Mouse (Mus musculus): ENCODE measurements around the gene Prss8. TPM values are rescaled to one million over a fixed set of nuclear protein-coding genes. Genes with fewer than 3 reads are reported as not detected.
"Not testable (repeated sequence)": the region's sequence is repeated elsewhere in the genome, so short reads cannot be mapped to it uniquely, and the experiment has no call there.

Gene Prss8
- polyA plus RNA-seq, 1 experiment from 2014 or later, result 4.0 TPM

DNA sequence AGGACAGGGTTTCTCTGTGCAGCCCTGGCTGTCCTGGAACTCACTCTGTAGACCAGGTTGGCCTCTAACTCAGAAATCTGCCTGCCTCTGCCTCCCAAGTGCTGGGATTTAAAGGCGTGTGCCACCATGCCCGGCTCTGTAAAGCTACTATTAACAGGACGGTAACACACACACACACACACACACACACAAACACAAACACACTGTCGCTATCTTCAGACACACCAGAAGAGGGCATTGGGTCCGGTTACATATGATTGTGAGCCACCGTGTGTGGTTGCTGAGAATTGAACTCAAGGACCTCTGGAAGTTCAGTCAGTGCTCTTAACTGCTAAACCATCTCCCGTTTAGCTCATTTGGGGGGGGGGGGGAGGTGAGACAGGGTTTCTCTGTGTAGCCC lies 34.0 kb downstream of the Prss8 start:
- peak; percentile 18; the same call in 1 of the 2 replicates for ATAC-seq (ENCODE audit: insufficient number of reproducible peaks, low FRiP score, low TSS enrichment, low read depth)
- H3K36me3 ChIP-seq (ENCODE audit: control insufficient read depth, insufficient read depth, low read length); H3K27me3 ChIP-seq (ENCODE audit: control insufficient read depth, insufficient read depth, low read length); H3K4me1 ChIP-seq (ENCODE audit: control insufficient read depth, insufficient read depth, low read length); H3K27ac ChIP-seq (replicated peaks; ENCODE audit: low read depth, low read length); H3K9ac ChIP-seq (ENCODE audit: low read length); DNase-seq (ENCODE audit: low spot score); H3K9me3 ChIP-seq (ENCODE audit: control insufficient read depth, low read length): not testable (repeated sequence)
- peak overlapping the region; percentile 73; the same call in 1 of the 2 replicates for H3K4me2 ChIP-seq (ENCODE audit: low read depth, severe bottlenecking)
- peak overlapping the region; percentile 45; the same call in 1 of the 2 replicates for H3K4me3 ChIP-seq (ENCODE audit: low read depth, low read length)
- 65% methylated on average over 7 of the region's 7 CpGs for WGBS

DNA sequence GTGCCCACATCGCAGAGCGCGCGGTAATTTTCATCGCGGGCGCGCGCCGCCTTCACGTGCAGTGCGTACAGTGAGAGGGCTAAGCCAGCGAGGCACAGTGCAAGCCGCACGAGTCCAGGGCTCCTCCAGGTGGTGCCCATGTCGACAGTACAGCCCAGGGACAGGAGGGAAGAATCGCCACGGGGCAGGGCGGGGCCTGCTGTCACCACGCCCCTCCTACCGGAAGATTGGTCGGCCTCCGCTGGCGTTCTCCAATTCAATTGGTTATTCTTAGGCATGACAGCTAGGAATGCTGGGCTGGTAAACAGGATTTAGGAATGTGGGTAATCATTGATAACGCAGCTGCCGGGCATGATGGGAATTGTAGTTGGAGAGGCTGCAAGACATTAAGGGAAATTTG lies 34.5 kb downstream of the Prss8 start, which contains the start of the genes Gm21974 and Vkorc1:
TSS of gene Gm21974 (minus strand) at position 13 of the 400 bp plus-strand sequence.
TSS of gene Vkorc1 (minus strand) at position 176 of the 400 bp plus-strand sequence.
- H3K4me2 ChIP-seq (ENCODE audit: low read depth, severe bottlenecking), result peak within 1 kb of the TSS; percentile 73
- H3K27me3 ChIP-seq (ENCODE audit: control insufficient read depth, insufficient read depth, low read length), result no peaks in the 10 kb centered on the region
- under 1% methylated on average over 26 of the region's 26 CpGs for WGBS
- peak within 1 kb of the TSS; percentile 45 for H3K4me3 ChIP-seq (ENCODE audit: low read depth, low read length)
- H3K4me1 ChIP-seq (ENCODE audit: control insufficient read depth, insufficient read depth, low read length), result 0 out of 2 replicates have a peak, but pooled peaks cover 5% of the 10 kb centered on the region
- peaks cover 4% of the 10 kb centered on the region; the same call in 1 of the 2 replicates for H3K36me3 ChIP-seq (ENCODE audit: control insufficient read depth, insufficient read depth, low read length)
- DNase-seq (ENCODE audit: low spot score) (peak; percentile 95), ATAC-seq (ENCODE audit: insufficient number of reproducible peaks, low FRiP score, low TSS enrichment, low read depth) (peak; percentile 96)
- no peak within 1 kb of the TSS; the same call in 1 of the 2 replicates for H3K27ac ChIP-seq (replicated peaks; ENCODE audit: low read depth, low read length)
- no peaks in the 10 kb centered on the region for H3K9me3 ChIP-seq (ENCODE audit: control insufficient read depth, low read length)
- peak within 1 kb of the TSS; percentile 61 for H3K9ac ChIP-seq (ENCODE audit: low read length)

DNA sequence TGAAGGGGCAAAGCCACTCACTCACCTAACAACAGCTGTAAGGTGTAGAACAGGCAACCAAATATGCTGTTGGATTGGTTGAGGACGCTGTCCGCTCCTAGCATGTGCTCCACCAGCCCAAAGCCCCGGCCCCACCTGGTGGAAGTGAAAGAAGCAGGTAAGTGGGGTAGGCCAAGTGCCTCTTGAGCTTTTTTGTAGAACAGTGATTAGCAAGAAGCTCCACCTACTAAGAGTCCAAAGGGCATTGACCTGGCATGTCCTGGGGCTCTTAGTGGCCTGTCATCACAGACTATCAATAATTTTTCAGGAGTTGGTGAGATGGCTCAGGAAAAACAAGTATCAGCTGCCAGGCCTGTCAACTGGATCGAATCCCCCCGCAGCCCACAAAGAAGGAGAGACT lies 35.4 kb downstream of the Prss8 start:
- 0 out of 2 replicates have a peak, but pooled peaks cover 5% of the 10 kb centered on the region for H3K4me1 ChIP-seq (ENCODE audit: control insufficient read depth, insufficient read depth, low read length)
- ATAC-seq (ENCODE audit: insufficient number of reproducible peaks, low FRiP score, low TSS enrichment, low read depth), result no peak
- WGBS, result 85% methylated on average over 5 of the region's 5 CpGs
- no peak overlapping the region for H3K27ac ChIP-seq (replicated peaks; ENCODE audit: low read depth, low read length)
- H3K9ac ChIP-seq (ENCODE audit: low read length), result no peak overlapping the region; the same call in 1 of the 2 replicates
- no peak for DNase-seq (ENCODE audit: low spot score)
- peak overlapping the region; percentile 73 for H3K4me2 ChIP-seq (ENCODE audit: low read depth, severe bottlenecking)
- no peaks in the 10 kb centered on the region for H3K9me3 ChIP-seq (ENCODE audit: control insufficient read depth, low read length)
- H3K36me3 ChIP-seq (ENCODE audit: control insufficient read depth, insufficient read depth, low read length), result peaks cover 7% of the 10 kb centered on the region; the same call in 1 of the 2 replicates
- no peaks in the 10 kb centered on the region for H3K27me3 ChIP-seq (ENCODE audit: control insufficient read depth, insufficient read depth, low read length)
- peak overlapping the region; percentile 45; the same call in 1 of the 2 replicates for H3K4me3 ChIP-seq (ENCODE audit: low read depth, low read length)

DNA sequence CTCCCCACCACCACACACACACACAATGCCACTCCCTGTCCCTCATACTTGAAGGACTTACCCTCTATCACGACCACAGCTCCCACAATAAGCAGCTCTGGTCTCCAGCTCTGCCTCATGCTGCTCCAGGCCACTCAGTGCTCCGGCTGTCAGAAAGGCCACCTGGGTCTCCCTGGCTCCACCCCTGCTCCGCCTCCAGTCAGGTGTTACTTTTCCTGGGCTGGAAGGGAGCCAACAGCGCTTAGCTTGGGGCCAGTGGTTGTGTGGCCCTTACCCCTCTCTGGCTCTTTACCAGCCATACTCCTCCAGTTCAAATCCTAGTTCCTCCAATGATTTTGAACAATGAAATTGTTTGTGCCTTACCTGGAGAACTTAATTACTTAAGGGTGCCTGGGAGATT lies 39.1 kb downstream of the Prss8 start, which contains the start of gene Prss53:
TSS of gene Prss53 (minus strand) at position 173 of the 400 bp plus-strand sequence.
- no peak within 1 kb of the TSS for H3K4me3 ChIP-seq (ENCODE audit: low read depth, low read length)

DNA sequence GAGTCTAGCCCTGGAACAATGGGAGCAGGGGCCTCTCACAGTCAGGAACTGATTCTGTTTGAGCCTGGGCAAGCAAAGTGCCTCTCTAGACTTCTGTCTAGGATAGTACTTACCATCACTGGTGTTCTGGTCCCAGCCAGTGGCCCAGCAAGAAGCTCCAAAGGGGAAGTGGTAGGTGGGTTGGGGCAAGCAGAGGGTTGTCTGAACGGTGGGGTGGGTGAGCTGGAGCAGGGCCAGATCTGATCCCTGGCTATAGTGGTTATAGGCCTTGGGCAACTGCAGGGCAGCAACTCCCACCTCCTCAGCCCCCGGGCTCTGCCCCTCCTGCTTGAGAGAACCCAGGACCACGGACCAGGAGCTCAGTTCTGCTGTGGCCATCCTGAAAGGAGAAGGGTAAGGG lies 41.1 kb downstream of the Prss8 start:
- Histone ChIP-seq H3K36me3 (ENCODE audit: control insufficient read depth, insufficient read depth, low read length) (peaks cover 29% of the 10 kb centered on the region), H3K27me3 (ENCODE audit: control insufficient read depth, insufficient read depth, low read length) (no peaks in the 10 kb centered on the region), H3K9ac (ENCODE audit: low read length) (no peak overlapping the region), H3K4me1 (ENCODE audit: control insufficient read depth, insufficient read depth, low read length) (no peaks in the 10 kb centered on the region), H3K4me3 (ENCODE audit: low read depth, low read length) (no peak overlapping the region), H3K27ac (replicated peaks; ENCODE audit: low read depth, low read length) (no peak overlapping the region), H3K4me2 (ENCODE audit: low read depth, severe bottlenecking) (no peak overlapping the region), H3K9me3 (ENCODE audit: control insufficient read depth, low read length) (no peaks in the 10 kb centered on the region)
- WGBS, result 93% methylated on average over 3 of the region's 3 CpGs
- no peak for ATAC-seq (ENCODE audit: insufficient number of reproducible peaks, low FRiP score, low TSS enrichment, low read depth)
- DNase-seq (ENCODE audit: low spot score), result no peak

More for the DNA sequence above, 39.1 kb downstream of the Prss8 start, which contains the start of gene Prss53:
- Histone ChIP-seq H3K9me3 (ENCODE audit: control insufficient read depth, low read length) (no peaks in the 10 kb centered on the region), H3K36me3 (ENCODE audit: control insufficient read depth, insufficient read depth, low read length) (peaks cover 22% of the 10 kb centered on the region), H3K4me2 (ENCODE audit: low read depth, severe bottlenecking) (no peak within 1 kb of the TSS), H3K27ac (replicated peaks; ENCODE audit: low read depth, low read length) (no peak within 1 kb of the TSS), H3K4me1 (ENCODE audit: control insufficient read depth, insufficient read depth, low read length) (0 out of 2 replicates have a peak, but pooled peaks cover 5% of the 10 kb centered on the region), H3K9ac (ENCODE audit: low read length) (no peak within 1 kb of the TSS), H3K27me3 (ENCODE audit: control insufficient read depth, insufficient read depth, low read length) (no peaks in the 10 kb centered on the region)
- WGBS, result 27% methylated on average over 4 of the region's 4 CpGs
- DNase-seq (ENCODE audit: low spot score), result no peak
- ATAC-seq (ENCODE audit: insufficient number of reproducible peaks, low FRiP score, low TSS enrichment, low read depth), result no peak

DNA sequence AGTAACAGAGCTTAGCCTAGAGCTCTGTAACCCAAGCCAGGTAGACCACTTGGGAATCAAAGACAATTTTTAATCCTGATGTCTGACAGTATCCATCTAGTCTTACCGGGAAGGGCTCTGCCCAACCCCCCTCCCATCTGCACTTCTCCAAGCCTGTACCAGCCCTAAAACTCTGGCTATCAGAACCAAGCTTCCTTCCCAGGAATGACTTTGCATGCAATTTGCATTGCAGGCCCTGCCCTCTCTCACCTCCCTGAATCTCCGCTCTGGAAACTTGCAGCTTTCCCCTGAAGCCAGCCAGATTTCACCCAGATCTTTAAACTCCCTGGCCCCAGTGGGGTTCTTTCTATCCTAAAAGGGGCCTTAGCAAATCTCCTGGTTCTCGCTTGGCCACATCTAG lies 42.1 kb downstream of the Prss8 start:
- H3K27me3 ChIP-seq (ENCODE audit: control insufficient read depth, insufficient read depth, low read length), result no peaks in the 10 kb centered on the region
- peaks cover 39% of the 10 kb centered on the region for H3K36me3 ChIP-seq (ENCODE audit: control insufficient read depth, insufficient read depth, low read length)
- no peak for ATAC-seq (ENCODE audit: insufficient number of reproducible peaks, low FRiP score, low TSS enrichment, low read depth)
- no peaks in the 10 kb centered on the region for H3K4me1 ChIP-seq (ENCODE audit: control insufficient read depth, insufficient read depth, low read length)
- no peak overlapping the region for H3K9ac ChIP-seq (ENCODE audit: low read length)
- DNase-seq (ENCODE audit: low spot score), result no peak
- 85% methylated on average over 3 of the region's 3 CpGs for WGBS
- H3K4me3 ChIP-seq (ENCODE audit: low read depth, low read length), result no peak overlapping the region
- no peaks in the 10 kb centered on the region for H3K9me3 ChIP-seq (ENCODE audit: control insufficient read depth, low read length)
- no peak overlapping the region for H3K4me2 ChIP-seq (ENCODE audit: low read depth, severe bottlenecking)
- H3K27ac ChIP-seq (replicated peaks; ENCODE audit: low read depth, low read length), result no peak overlapping the region

DNA sequence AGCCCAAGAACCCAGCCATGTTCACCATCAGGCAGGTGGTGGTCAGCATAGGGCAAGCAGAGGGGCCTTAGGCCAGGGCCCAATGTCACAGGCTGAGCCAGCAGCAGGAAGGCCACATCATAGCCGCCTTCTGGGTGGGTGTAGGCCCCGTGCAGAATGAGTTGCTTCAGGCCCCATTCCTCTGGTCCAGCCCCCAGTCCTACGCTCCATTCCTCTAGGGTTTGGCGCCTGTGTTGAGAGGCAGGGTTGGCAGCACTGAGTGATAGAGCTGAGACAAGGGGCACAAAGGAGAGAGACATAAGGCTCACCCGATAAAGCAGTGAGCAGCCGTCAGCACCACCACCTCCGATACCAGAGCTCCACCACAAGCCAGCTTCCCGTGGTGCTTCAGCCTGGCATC lies 42.7 kb downstream of the Prss8 start:
- Histone ChIP-seq H3K4me2 (ENCODE audit: low read depth, severe bottlenecking) (no peak overlapping the region), H3K4me3 (ENCODE audit: low read depth, low read length) (no peak overlapping the region), H3K27ac (replicated peaks; ENCODE audit: low read depth, low read length) (no peak overlapping the region), H3K27me3 (ENCODE audit: control insufficient read depth, insufficient read depth, low read length) (no peaks in the 10 kb centered on the region), H3K36me3 (ENCODE audit: control insufficient read depth, insufficient read depth, low read length) (peaks cover 45% of the 10 kb centered on the region), H3K4me1 (ENCODE audit: control insufficient read depth, insufficient read depth, low read length) (no peaks in the 10 kb centered on the region), H3K9ac (ENCODE audit: low read length) (no peak overlapping the region), H3K9me3 (ENCODE audit: control insufficient read depth, low read length) (no peaks in the 10 kb centered on the region)
- ATAC-seq (ENCODE audit: insufficient number of reproducible peaks, low FRiP score, low TSS enrichment, low read depth) (no peak), DNase-seq (ENCODE audit: low spot score) (no peak)
- 81% methylated on average over 8 of the region's 8 CpGs for WGBS

DNA sequence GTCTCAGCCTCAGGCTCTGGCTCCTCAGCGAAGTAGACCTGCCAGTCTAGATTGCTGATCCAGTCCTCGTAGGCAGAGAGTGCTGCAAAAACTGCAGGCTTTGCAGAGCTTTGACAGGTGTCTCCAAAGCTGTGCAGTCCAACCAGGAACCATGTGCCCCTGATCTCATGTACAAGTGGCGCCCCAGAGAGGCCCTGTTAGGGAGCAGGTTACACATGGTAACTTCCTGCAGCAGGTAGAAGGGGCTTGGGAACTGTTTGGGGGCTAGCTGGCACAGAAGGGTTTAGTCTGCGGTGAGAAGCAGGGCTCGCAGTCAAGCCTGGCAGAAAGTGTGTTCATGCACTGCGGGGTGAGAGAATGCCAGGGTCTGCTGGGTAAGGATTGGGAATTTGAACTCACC lies 43.4 kb downstream of the Prss8 start:
- Histone ChIP-seq H3K9me3 (ENCODE audit: control insufficient read depth, low read length) (no peaks in the 10 kb centered on the region), H3K4me2 (ENCODE audit: low read depth, severe bottlenecking) (no peak overlapping the region), H3K27me3 (ENCODE audit: control insufficient read depth, insufficient read depth, low read length) (no peaks in the 10 kb centered on the region), H3K4me1 (ENCODE audit: control insufficient read depth, insufficient read depth, low read length) (no peaks in the 10 kb centered on the region), H3K4me3 (ENCODE audit: low read depth, low read length) (no peak overlapping the region), H3K27ac (replicated peaks; ENCODE audit: low read depth, low read length) (no peak overlapping the region), H3K36me3 (ENCODE audit: control insufficient read depth, insufficient read depth, low read length) (peaks cover 51% of the 10 kb centered on the region), H3K9ac (ENCODE audit: low read length) (no peak overlapping the region)
- no peak for DNase-seq (ENCODE audit: low spot score)
- ATAC-seq (ENCODE audit: insufficient number of reproducible peaks, low FRiP score, low TSS enrichment, low read depth), result no peak
- WGBS, result 92% methylated on average over 6 of the region's 6 CpGs

DNA sequence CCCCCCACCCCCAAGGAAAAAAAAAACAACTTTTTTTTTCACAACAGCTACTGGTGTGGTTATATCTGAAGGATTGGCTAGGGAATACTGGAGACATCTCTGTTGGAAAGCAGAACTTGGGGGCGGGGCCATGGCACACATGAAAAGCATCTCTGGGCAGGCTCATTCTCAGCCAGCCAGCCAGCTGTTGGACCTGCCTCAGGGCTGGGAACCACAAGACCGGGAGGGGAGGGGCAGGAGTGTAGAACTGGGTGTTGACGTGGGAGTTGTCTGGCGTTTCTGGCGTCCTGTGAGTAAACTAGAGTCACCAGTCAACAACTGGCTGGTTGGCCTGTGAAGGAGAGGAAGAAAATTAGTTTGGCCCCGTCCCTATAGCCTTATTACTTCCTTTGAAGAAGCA lies 44.0 kb downstream of the Prss8 start:
- H3K9ac ChIP-seq (ENCODE audit: low read length), result no peak overlapping the region
- H3K27ac ChIP-seq (replicated peaks; ENCODE audit: low read depth, low read length), result no peak overlapping the region
- WGBS, result 59% methylated on average over 6 of the region's 6 CpGs
- H3K4me3 ChIP-seq (ENCODE audit: low read depth, low read length), result no peak overlapping the region
- ATAC-seq (ENCODE audit: insufficient number of reproducible peaks, low FRiP score, low TSS enrichment, low read depth), result no peak
- H3K36me3 ChIP-seq (ENCODE audit: control insufficient read depth, insufficient read depth, low read length), result peaks cover 57% of the 10 kb centered on the region
- DNase-seq (ENCODE audit: low spot score), result no peak
- no peak overlapping the region for H3K4me2 ChIP-seq (ENCODE audit: low read depth, severe bottlenecking)
- no peaks in the 10 kb centered on the region for H3K4me1 ChIP-seq (ENCODE audit: control insufficient read depth, insufficient read depth, low read length)
- H3K9me3 ChIP-seq (ENCODE audit: control insufficient read depth, low read length), result no peaks in the 10 kb centered on the region
- H3K27me3 ChIP-seq (ENCODE audit: control insufficient read depth, insufficient read depth, low read length), result no peaks in the 10 kb centered on the region
